ENCODE assay signal across 8 mouse cellular contexts in the genomic region with DNA sequence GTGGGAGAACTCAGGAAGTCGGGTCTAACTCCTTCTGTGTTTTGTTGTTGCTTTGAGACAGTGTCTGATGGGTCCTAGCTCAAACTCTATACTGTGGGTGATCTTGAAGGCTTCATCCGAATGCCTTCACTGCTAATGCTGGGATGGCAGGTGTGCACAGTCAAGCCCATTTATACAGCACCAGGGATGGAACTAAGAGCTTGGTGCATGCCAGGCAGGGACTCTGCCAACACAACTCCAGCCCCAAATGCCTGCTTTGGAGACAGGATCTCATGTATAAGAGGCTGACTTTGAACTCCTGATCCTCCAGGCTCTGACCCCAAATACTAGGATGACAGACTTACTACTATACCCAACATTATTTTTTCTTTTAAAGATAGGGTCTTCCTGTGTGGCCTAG. TPM values are rescaled to one million over a fixed set of nuclear protein-coding genes. Genes with fewer than 3 reads are reported as not detected.
A peak's percentile ranks its signal among the peaks of the same experiment; 100 is the strongest.
DNase-seq lines count a peak whose midpoint lies in the region; ATAC-seq and TF ChIP-seq lines count a peak whose summit lies in the region.

No protein-coding gene starts in this region.

- peak overlapping the region; percentile 80 for H3K4me2 ChIP-seq in limb, embryonic 12.5 days

- H3K36me3 ChIP-seq in megakaryocyte, embryonic 14.5 days (replicated peaks; ENCODE audit: low read length) = peaks cover 43% of the 10 kb centered on the region
- peaks cover 23% of the 10 kb centered on the region for H3K36me3 ChIP-seq in limb, embryonic 12.5 days
- peaks cover 17% of the 10 kb centered on the region for H3K36me3 ChIP-seq in small intestine, adult 2 months (ENCODE audit: control insufficient read depth, insufficient read depth, low read length)

- H3K27me3 ChIP-seq in megakaryocyte, embryonic 14.5 days (replicated peaks) = peaks cover 2% of the 10 kb centered on the region
- no peaks in the 10 kb centered on the region for H3K27me3 ChIP-seq in limb, embryonic 12.5 days
- no peaks in the 10 kb centered on the region for H3K27me3 ChIP-seq in small intestine, adult 2 months (ENCODE audit: control insufficient read depth, insufficient read depth, low read length)

- peak; percentile 43 for DNase-seq in cerebellum, adult 11-12 months
- no peak for DNase-seq in cerebellum, adult 18-20 months
- DNase-seq in urinary bladder, postnatal 14 days (ENCODE audit: low spot score) = no peak
- no peak for DNase-seq in embryo, embryonic 9.5 days (ENCODE audit: extremely low spot score)

- no peaks in the 10 kb centered on the region for H3K9me3 ChIP-seq in megakaryocyte, embryonic 14.5 days
- no peaks in the 10 kb centered on the region for H3K9me3 ChIP-seq in limb, embryonic 12.5 days

- H3K9ac ChIP-seq in limb, embryonic 12.5 days (replicated peaks) = peak overlapping the region; percentile 80

- peaks cover 73% of the 10 kb centered on the region for H3K4me1 ChIP-seq in megakaryocyte, embryonic 14.5 days
- H3K4me1 ChIP-seq in limb, embryonic 12.5 days (replicated peaks) = peaks cover 15% of the 10 kb centered on the region; the same call in 1 of the 2 replicates
- H3K4me1 ChIP-seq in small intestine, adult 2 months (ENCODE audit: control insufficient read depth, insufficient read depth, insufficient read length, low read length) = peaks cover 7% of the 10 kb centered on the region

- TF ChIP-seq POLR2A in small intestine, adult 2 months (IDR thresholded peaks at IDR 0.05; ENCODE audit: low read depth, low read length) = no peak

- peak overlapping the region; percentile 89; the same call in 1 of the 2 replicates for H3K27ac ChIP-seq in limb, embryonic 12.5 days
- H3K27ac ChIP-seq in small intestine, adult 2 months (ENCODE audit: insufficient read depth, low read depth, low read length) = no peak overlapping the region

- H3K4me3 ChIP-seq in megakaryocyte, embryonic 14.5 days (replicated peaks) = peak overlapping the region; percentile 96
- peak overlapping the region; percentile 80 for H3K4me3 ChIP-seq in limb, embryonic 12.5 days (replicated peaks)
- peak overlapping the region; percentile 83 for H3K4me3 ChIP-seq in small intestine, adult 2 months (ENCODE audit: low read depth, low read length)

- ATAC-seq in megakaryocyte, adult 5-6 weeks (ENCODE audit: poor library complexity, severe bottlenecking) = no peak
- no peak for ATAC-seq in limb, embryonic 12.5 days (ENCODE audit: insufficient number of reproducible peaks, insufficient read depth, low FRiP score, low TSS enrichment, low read depth)

- no peak for TF ChIP-seq CTCF in small intestine, adult 2 months (IDR thresholded peaks at IDR 0.05; ENCODE audit: extremely low read depth, insufficient read length, insufficient replicate concordance, low read depth, low read length)

- 39% methylated on average over 2 of the region's 2 CpGs for WGBS in limb, embryonic 12.5 days
- WGBS in small intestine, adult 2 months = 8% methylated on average over 2 of the region's 2 CpGs

RNA-seq across cellular contexts. Expression of a gene that starts 1.1 kb away (rescaled TPM):
- polyA plus RNA-seq in megakaryocyte, embryonic 14.5 days (2012; ENCODE audit: insufficient read depth, low replicate concordance) = 226 and 551 TPM in 2 replicates
- 113 and 114 TPM in 2 replicates for total RNA-seq in megakaryocyte, adult 5-6 weeks (2015)
- total RNA-seq in megakaryocyte, adult 5-6 weeks (2017) = 84.8 and 86.1 TPM in 2 replicates
- polyA plus RNA-seq in limb, embryonic 12.5 days (2016; fragmentation: Nextera tagmentation; extraction: Ambion mirVana) = 258 and 278 TPM in 2 replicates
- 800 and 1,176 TPM in 2 replicates for polyA plus RNA-seq in small intestine, adult 2 months (2012; rRNA removed)

RNA-seq across cellular contexts. Expression of a gene that starts 10.8 kb away (rescaled TPM):
- polyA plus RNA-seq in megakaryocyte, embryonic 14.5 days (2012; ENCODE audit: insufficient read depth, low replicate concordance) = 3.2 and 11.3 TPM in 2 replicates
- 6.3 and 6.7 TPM in 2 replicates for total RNA-seq in megakaryocyte, adult 5-6 weeks (2015)
- total RNA-seq in megakaryocyte, adult 5-6 weeks (2017) = 4.4 and 10.2 TPM in 2 replicates
- polyA plus RNA-seq in limb, embryonic 12.5 days (2016; fragmentation: Nextera tagmentation; extraction: Ambion mirVana) = 30.7 and 31.9 TPM in 2 replicates
- 13.1 and 55.2 TPM in 2 replicates for polyA plus RNA-seq in small intestine, adult 2 months (2012; rRNA removed)

RNA-seq across cellular contexts. Expression of a gene that starts 11.2 kb away (rescaled TPM):
- polyA plus RNA-seq in megakaryocyte, embryonic 14.5 days (2012; ENCODE audit: insufficient read depth, low replicate concordance) = 384 and 552 TPM in 2 replicates
- total RNA-seq in megakaryocyte, adult 5-6 weeks (2015) = 39.0 and 41.4 TPM in 2 replicates
- total RNA-seq in megakaryocyte, adult 5-6 weeks (2017) = 187 and 200 TPM in 2 replicates
- polyA plus RNA-seq in limb, embryonic 12.5 days (2016; fragmentation: Nextera tagmentation; extraction: Ambion mirVana) = 69.1 and 71.0 TPM in 2 replicates
- 46.6 and 89.3 TPM in 2 replicates for polyA plus RNA-seq in small intestine, adult 2 months (2012; rRNA removed)

RNA-seq across cellular contexts. Expression of a gene that starts 23.8 kb away (rescaled TPM):
- 9.6 TPM in 2 replicates for polyA plus RNA-seq in megakaryocyte, embryonic 14.5 days (2012; ENCODE audit: insufficient read depth, low replicate concordance)
- total RNA-seq in megakaryocyte, adult 5-6 weeks (2015) = 34.0 and 46.2 TPM in 2 replicates
- total RNA-seq in megakaryocyte, adult 5-6 weeks (2017) = 40.3 and 45.5 TPM in 2 replicates
- polyA plus RNA-seq in limb, embryonic 12.5 days (2016; fragmentation: Nextera tagmentation; extraction: Ambion mirVana) = 103 and 112 TPM in 2 replicates
- 11.6 and 23.7 TPM in 2 replicates for polyA plus RNA-seq in small intestine, adult 2 months (2012; rRNA removed)

RNA-seq across cellular contexts. Expression of a gene that starts 42.2 kb away (rescaled TPM):
- polyA plus RNA-seq in megakaryocyte, embryonic 14.5 days (2012; ENCODE audit: insufficient read depth, low replicate concordance) = 7,349 and 10,126 TPM in 2 replicates
- 1,580 and 1,599 TPM in 2 replicates for total RNA-seq in megakaryocyte, adult 5-6 weeks (2015)
- total RNA-seq in megakaryocyte, adult 5-6 weeks (2017) = 1,732 and 1,915 TPM in 2 replicates
- polyA plus RNA-seq in limb, embryonic 12.5 days (2016; fragmentation: Nextera tagmentation; extraction: Ambion mirVana) = 926 and 930 TPM in 2 replicates
- 741 and 887 TPM in 2 replicates for polyA plus RNA-seq in small intestine, adult 2 months (2012; rRNA removed)
